Mouse (Mus musculus): Measurements from ENCODE around the gene 4933428G20Rik. TPM values are rescaled to one million over a fixed set of nuclear protein-coding genes. Genes with fewer than 3 reads are reported as not detected.

Gene 4933428G20Rik
- under 1 TPM in 1 of 2 experiments, not detected in 1; 0.23 TPM for total RNA-seq (2021)
- long read RNA-seq, experiment 1, partial matches to known transcripts, result 0 of 1 reads
- long read RNA-seq, experiment 1, other reads (novel, unspliced or antisense), result 1 of 1 reads
- long read RNA-seq, experiment 2, partial matches to known transcripts, result 0 of 1 reads
- long read RNA-seq, experiment 2, other reads (novel, unspliced or antisense), result 1 of 1 reads

DNA sequence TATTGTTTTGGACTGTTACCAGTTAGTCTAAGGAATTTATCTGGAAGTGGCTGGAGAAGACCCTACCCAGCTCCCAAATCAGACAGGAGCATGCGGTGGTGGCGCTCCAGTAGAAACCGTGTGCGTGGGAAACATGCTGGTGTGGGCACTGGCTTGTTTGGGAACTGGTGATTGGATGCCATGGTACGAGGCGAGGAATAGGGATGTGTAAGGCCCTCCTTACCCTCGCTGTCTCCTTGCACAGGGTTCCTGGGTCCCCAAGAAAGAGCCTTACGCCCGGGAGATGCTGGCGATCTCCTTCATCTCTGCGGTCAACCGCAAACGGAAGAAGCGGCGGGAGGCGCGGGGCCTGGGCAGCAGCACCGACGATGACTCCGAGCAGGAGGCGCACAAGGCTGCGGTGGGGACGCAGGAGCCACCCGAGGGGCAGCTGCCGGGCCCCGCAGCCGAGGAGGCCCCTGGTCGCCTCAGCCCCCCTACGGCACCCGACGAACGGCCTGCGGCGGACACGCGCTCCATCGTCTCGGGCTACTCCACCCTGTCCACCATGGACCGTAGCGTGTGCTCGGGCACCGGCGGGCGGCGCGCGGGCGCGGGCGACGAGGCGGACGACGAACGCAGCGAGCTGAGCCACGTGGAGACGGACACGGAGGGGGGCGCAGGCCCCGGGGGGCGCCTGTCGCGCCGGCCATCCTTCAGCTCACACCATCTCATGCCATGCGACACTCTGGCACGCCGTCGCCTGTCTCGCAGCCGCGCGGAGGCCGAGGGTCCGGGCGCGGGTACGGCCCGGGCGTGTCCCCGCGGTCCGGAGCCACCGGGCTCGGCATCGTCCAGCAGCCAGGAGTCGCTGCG lies at the start of gene 4933428G20Rik:
TSS of gene 4933428G20Rik (minus strand) at position 476 of the 855 bp plus-strand sequence.
- DNase-seq (ENCODE audit: low spot score in 2 of 2), result no peak
- intact Hi-C loops (cut with DNase I), result no loop called here

DNA sequence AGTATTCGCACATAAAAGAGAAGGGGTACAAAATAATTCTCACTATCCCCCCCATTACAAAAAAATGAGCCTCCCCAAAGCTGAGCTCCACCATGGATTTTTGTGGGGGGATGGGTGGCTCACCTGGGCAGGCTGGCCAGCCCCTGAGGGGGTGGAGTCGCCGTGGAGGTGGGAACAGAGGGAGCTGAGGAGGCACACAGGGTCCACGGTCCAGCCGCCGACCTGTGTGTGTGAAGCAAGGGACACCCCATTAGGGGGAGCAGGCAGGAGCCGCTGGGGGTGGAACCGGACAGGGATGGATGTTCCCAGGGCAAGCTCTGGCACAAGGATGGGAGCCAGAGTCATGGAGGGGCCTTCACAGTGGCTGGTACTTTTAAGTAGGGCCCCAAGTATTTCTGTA lies 48.6 kb upstream of the 4933428G20Rik start:
- no peak for DNase-seq (ENCODE audit: low spot score in 2 of 2)
- intact Hi-C loops (cut with DNase I), result no loop called here

DNA sequence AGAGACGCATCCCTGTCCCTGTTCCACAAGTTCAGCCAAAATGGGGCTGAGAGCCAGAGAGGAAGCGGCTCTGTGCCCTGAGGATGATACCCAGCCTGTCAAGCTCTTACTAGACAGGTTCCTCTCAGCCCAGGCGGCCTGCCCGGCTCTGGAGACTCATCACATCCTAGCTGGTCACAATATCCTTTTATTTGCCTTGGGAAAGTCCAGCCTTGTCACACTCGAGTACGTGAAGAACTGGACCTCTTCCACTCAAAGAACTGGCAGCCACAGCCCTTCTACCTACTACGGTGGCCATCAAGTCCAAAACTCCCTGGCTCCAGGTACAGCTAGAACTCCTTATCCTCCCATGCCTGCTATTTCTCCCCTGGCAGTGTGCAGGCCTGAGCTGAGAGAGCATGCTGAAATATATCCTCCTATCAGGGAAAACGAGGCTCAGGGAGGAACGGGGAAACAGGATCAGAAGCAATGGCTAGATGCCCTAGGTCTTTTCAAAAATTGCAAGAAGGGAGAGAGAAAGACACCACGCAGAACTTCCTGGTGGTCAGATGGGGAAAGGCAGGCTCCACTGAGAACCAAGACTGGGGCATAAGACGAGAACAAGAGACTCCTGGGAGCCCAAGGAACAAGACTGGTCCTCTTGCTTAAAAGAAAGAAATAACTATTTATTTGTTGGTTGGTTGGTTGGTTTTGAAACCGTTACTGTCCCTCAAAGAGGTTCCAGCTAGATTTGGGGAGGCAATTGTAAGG lies 48.0 kb upstream of the 4933428G20Rik start:
- DNase-seq (ENCODE audit: low spot score in 2 of 2), result no peak
- intact Hi-C loops (cut with DNase I), result no loop called here

DNA sequence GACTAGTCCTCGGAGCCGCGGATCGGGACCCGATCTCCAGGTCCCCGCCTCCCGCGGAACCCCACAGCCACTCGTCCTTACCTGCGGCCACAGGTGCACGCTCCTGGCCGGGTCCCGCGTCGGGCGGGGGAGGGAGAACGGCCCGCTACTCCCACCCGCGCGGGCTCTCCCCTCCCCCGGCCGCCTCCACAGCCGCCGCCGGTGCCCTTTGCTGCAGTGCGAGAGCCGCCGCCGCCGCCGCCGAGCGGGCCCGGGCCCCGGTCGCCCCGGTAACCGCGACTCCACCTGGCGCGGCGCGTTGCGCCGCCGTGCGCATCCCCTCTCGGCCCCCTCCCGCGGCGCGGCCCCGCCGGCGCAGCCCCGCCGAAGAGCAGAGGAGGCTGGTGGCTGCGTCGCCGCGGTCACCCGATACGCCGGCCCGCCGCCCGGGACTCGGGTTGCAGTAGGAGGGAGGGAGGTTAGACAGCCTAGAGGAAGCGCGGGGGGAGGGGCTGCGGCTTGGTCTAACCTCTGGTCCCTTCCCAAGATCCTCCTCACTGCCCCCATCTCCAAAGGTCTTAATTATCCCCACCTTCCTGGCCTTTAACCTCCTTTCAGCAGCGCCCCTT lies 46.8 kb upstream of the 4933428G20Rik start:
- DNase-seq (ENCODE audit: low spot score in 2 of 2), result peak in 1 of 2 experiments; percentile 24
- intact Hi-C loops (cut with DNase I), result no loop called here

- intact Hi-C loops (cut with DNase I), result no loop called here
- no peak for DNase-seq (ENCODE audit: low spot score in 2 of 2)
Measured at GRCm38 (mm10) chr11:97545808-97546560, 45.8 kb upstream of the 4933428G20Rik start.

- DNase-seq (ENCODE audit: low spot score in 2 of 2), result no peak
- intact Hi-C loops (cut with DNase I), result no loop called here
Measured at GRCm38 (mm10) chr11:97543883-97544282, 43.7 kb upstream of the 4933428G20Rik start.

DNA sequence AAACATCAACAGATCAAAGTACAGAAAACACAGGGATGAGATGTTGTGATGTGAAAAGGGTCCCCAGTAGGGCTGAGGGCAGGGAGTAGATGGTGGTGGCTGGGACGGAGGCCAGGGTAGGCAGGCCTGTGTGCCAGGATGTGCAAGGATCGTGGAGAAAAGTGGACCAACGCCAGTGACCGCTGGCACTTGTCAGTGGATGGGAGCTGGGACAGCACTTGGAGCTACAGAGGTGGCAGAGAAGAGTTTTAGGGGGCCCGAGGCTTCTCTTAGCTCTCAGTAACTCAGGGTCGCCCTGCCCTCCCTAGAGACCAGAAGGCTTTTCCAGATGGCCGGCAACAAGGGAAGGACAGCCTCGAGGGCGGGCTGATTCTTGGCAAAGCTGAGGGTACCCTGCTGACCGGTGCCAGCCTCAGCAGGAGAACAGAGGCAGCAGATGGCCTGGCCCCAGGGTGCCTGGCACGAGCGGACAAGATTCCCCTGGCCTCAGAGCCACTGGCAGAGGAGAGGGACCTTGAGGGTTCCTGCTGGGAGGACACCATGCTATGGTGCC lies 43.1 kb upstream of the 4933428G20Rik start:
- peak in 1 of 2 experiments; percentile 53 for DNase-seq (ENCODE audit: low spot score in 2 of 2)
- intact Hi-C loops (cut with DNase I), result no loop called here

GRCm38 (mm10) chr11:97542171-97543150 lies 42.3 kb upstream of the 4933428G20Rik start:
- DNase-seq (ENCODE audit: low spot score in 2 of 2), result no peak
- intact Hi-C loops (cut with DNase I), result no loop called here

DNA sequence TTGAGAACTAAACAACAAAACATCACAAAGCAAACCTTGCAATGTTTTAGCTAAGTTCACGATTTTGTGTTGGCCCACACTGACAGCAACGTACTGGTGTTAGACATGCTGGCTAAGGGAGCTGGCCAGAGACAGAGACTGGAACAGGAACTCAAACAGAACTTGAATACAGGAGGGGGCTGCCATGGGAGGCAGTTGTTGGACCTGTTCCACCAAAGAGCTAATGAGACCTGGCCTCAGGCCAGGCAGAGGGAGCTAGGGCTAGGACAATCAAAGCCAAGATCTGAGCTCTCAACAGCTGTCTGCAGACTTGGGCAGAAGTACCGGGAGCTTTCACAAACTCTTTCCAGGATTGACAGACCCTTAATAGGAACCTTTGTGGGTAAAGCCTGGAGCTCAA lies 40.5 kb upstream of the 4933428G20Rik start:
- intact Hi-C loops (cut with DNase I), result no loop called here

GRCm38 (mm10) chr11:97540136-97540535 lies 40.0 kb upstream of the 4933428G20Rik start:
- intact Hi-C loops (cut with DNase I), result no loop called here

More for the DNA sequence above, 40.5 kb upstream of the 4933428G20Rik start:
- DNase-seq (ENCODE audit: low spot score in 2 of 2), result peak; percentile 60 to 71

GRCm38 (mm10) chr11:97539622-97540021 lies 39.5 kb upstream of the 4933428G20Rik start:
- intact Hi-C loops (cut with DNase I), result no loop called here
- DNase-seq (ENCODE audit: low spot score in 2 of 2), result no peak

More at GRCm38 (mm10) chr11:97540136-97540535, 40.0 kb upstream of the 4933428G20Rik start:
- no peak for DNase-seq (ENCODE audit: low spot score in 2 of 2)

- intact Hi-C loops (cut with DNase I), result no loop called here
Measured at GRCm38 (mm10) chr11:97537580-97538089, 37.5 kb upstream of the 4933428G20Rik start.

GRCm38 (mm10) chr11:97536835-97537579 lies 36.9 kb upstream of the 4933428G20Rik start:
- no peak for DNase-seq (ENCODE audit: low spot score in 2 of 2)
- intact Hi-C loops (cut with DNase I), result no loop called here

More at GRCm38 (mm10) chr11:97537580-97538089, 37.5 kb upstream of the 4933428G20Rik start:
- DNase-seq (ENCODE audit: low spot score in 2 of 2), result no peak

DNA sequence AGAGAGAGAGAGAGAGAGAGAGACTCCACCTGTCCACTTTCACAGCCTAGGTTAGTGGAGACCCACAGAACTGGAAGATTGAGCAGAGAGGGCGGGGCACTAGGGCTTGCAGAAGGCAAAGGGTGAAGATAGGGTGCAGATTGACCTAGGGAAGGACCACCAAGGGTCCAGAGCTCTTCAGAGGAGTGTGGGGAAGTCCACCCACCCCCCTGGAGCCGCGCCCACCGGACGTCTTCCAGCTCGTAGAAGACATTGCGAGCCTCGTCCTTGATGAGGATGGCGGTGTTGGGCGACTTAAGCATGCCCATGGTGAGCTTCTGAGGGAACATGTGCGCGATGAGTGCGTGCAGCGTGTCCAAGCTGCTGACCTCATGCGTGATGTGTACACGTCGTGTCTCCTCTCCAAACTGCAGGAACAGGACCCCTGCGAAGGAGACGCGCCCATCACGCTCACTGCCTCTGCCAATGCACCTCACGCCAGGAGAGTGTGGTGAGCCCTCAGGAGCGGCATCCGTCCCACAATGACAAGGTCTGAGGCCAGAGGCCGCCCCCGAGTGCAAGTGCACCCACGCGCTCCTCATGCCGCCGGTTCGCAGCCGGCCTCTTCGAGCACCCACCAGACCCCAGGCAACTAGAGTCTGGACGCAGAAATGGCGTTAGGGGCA lies 36.1 kb upstream of the 4933428G20Rik start:
- intact Hi-C loops (cut with DNase I), result no loop called here
- no peak for DNase-seq (ENCODE audit: low spot score in 2 of 2)

DNA sequence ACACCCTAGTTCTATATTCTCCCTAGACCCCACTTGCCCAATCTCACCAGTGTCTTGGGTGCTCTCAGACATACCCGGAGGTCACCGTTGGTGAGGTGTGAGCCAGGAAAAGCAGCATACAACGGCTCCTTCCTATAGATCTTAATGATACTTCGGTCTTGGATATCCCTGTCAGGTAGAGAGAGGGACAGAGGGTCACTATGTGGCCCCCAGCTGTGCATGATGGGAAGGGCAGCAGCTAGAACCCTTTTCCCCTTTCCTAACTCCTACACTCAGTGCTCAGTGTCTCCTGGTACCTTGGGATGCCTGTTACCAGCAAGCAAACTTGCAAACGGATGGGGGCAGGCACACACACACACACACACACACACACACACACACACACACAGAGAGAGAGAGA lies 35.5 kb upstream of the 4933428G20Rik start:
- no peak for DNase-seq (ENCODE audit: low spot score in 2 of 2)
- intact Hi-C loops (cut with DNase I), result no loop called here

- DNase-seq (ENCODE audit: low spot score in 2 of 2), result no peak
- intact Hi-C loops (cut with DNase I), result no loop called here
Measured at GRCm38 (mm10) chr11:97535308-97535630, 35.1 kb upstream of the 4933428G20Rik start.

All from left cerebral cortex, postnatal 14 days (tissue).